Mouse (Mus musculus) frontal cortex, postnatal 14 days (tissue): ENCODE measurements around the gene Grin2b.

ENCODE experiments used
- DNase-seq, 2 experiments: peaks; one replicate each; pipeline ENCODE4 v3.0.0; 2022; ENCODE audit warnings: low spot score in 2 of 2

The Grin2b gene

DNA sequence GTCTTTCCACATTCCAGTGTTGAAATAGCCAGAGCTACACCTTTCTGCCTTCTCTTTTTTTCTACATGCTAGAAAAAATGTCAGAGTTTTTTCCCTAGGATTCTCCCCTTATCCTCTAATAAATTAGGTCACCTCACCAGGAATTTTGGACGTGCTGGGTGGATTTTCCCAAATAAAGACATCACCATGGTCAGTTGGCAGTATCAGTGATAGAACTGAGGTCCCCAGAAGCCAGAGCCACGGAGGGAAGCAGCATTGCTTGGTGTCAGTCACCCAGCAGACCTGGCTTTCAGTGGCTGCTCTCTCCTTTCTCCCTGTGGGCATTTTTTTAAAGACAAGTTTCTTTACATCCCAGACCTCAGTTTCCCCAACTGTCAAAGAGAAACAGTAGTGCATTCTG is 68.1 kb downstream of the Grin2b start:
- no peak for DNase-seq

DNA sequence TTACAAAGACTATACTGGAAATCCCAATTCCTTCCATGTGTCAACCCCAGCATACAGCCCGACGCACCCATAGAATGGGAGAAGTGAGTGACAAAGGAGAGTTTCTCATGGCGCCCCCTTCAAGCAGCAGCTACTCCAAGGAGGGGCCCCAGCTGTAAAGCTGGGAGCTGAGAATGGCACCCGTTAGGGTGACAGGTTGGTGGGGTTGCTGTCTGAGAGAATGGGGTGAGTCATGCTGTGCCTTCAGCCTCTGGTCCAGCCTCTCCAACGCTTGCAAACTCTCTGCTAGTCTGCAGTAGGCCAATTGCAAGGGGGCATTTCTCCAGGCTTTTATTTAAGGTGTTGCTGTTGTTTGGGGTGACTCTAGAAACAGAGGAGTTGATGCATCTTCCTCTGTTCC is 73.1 kb downstream of the Grin2b start:
- no peak for DNase-seq

DNA sequence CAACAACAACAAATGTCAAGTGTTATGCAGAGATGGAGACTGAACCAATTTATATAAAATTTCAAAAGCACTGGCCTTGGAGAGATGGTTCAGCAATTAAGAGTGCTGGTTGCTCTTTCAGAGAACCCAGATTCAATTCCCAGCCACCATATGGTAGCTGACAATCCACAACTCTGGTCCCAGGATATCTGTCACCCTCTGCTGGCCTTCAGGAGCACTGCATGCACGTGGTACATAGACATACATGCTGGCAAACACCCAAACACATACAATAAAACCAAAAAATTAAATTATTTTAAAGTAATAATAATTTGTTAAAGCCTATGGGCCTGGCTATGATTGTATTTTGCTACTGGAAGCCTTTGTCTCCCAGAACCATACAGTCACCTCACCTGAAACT is 77.0 kb downstream of the Grin2b start:
- no peak for DNase-seq

DNA sequence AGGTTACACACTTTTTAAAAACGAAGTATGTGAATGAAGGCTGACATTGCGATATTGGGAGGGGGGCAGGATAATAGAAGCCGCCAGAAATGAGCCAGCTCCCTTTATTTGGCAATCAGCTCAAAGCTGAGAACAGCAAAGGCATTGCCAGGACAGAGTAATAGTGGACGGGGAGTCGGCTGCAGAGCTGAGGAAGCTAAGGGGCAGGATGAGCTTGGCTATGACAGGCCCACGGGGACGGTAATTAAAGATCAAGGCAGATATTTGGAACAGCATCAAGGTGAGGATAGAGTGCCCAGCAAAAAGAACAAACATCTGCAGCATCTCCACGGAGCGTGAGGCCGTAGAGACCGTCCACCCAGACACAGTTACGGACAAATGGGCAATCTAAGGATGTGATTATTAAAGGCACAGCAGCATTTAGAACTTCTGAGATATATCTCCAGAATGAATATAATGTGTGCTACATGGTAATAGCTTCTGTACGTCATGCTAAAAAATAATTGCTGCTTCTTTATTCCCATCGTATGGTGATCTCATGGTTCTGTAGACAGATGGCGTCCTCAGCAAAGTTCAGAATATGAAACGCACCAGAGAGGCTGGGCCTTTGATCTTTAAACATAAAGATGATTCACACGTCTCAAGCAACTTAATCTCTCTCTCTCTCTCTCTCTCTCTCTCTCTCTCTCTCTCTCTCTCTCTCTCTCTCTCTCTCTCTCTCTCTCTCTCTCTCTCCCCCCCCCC is 93.1 kb downstream of the Grin2b start:
- peak in 1 of 2 experiments; percentile 3 for DNase-seq

DNA sequence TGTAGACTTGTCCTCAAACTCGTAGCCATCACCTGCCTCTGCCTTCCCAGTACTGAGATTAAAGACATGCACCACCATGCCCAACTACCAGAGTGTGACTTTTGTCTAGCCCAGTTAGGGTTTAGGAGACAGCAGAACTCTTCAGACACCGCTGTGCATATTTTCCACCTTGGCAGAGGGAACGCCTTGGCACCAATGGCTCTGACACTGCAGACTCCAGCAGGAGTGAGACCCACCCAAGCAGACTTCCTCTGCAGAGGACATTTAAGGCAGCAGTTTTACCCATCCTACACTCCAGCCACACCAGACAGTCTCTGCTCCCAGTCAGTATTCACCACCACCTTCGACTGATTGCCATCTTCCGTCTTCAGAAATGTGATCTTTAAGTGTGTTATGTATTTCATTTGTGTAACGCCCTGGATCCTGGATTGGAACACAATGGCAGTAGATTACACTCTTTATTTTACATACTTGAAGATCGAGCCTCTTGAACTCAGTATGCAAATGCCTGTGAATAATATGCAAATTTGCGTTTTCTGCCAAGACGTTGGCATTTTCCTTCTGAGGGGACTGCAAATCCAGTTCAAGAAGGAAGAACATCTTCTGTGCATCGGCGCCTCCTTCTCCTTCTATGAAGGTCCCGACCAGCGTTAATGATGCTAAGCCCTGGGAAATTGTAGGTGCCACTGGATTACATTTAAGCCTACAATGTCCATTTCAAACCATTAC is 100.8 kb downstream of the Grin2b start:
- DNase-seq = no peak

DNA sequence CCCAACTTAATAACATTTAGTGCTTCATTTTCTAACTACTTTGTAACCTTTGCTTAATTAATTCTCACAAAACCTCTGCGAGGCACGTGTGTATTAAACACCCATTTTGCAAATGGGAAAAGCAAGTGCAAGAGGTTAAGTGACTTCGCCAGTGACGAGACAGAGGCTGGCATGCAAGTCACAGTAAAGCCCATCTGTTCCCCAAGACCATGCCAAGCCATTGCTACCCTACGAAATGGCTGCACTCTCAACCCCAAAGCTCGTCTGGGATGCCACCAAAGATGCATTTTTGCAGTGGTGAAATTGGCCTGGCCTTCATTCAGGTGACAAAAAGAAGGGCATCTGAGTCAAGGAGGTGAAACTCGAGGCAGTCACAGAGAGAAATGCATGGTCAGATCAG is 103.2 kb downstream of the Grin2b start:
- DNase-seq = no peak

DNA sequence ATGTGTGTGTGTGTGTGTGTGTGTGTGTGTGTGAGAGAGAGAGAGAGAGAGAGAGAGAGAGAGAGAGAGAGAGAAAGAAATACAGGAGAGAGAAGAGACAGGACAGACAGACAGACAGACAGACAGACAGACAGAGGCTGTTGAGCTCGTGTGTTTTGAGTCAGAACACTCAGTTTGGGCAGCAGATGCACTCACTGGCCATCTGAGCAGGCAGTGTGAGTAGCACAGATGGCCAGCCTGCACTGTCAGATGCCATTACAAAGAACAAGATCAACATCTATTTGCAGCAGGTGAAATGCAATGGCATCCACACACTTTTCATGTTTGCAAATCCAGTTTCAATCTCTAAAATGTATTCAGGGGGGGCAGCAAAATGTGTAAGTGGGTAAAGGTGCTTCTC is 120.0 kb downstream of the Grin2b start:
- DNase-seq = no peak

DNA sequence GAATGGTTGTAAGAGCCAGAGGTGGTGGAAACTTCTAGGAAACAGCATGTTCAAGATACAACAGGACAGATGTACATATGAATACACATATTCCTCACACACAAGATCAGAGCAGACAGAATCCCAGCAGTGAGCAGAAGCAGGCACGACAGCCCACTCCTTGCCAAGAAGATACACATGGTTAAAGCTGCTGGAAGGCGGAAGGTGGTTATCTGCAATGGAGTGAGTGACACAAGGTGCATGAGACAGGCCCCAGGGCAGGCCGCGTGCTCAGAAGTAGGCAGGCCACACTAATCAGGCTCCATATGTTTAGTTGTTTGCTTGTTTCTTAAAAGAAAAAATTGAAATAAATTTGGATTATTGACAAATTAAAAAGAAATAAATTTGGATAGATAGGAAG is 123.0 kb downstream of the Grin2b start:
- no peak for DNase-seq

DNA sequence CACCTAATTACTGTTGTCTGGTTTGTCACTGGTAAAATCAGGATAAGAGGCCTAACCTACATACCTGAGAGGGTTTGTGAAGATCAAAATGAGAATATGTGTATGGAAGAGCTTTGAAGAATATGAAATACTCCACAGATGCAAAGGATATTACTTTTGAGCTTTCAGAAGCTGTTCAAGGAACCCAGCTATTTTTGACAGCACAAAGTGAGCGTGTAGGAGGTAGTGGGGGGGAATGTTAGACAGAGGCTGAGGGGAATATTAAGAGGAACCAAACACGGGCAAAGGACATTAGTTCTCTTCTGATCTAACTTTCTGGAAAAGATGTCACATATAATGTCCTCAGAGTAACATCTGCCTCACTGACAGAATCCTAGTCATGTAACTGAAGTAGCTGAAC is 125.2 kb downstream of the Grin2b start:
- DNase-seq = no peak

DNA sequence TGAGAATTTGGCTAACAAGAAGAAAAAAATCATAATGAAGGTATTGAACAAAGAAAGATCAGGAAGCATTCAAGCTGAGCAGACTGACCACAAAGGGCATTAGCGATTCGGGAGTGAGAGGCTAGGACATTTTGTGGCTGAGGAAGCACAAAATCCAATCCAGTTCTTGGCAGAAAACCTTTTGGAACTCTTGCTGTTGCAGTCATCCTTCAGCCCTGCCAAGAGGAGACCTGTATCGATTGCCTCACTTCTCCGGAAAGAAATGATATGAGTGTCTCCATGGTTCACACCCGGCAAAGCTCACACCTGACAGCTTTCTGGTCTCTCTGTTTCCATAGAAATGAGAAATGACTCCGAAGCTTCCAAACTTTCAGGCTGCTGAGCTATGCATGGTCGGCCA is 127.2 kb downstream of the Grin2b start:
- no peak for DNase-seq

DNA sequence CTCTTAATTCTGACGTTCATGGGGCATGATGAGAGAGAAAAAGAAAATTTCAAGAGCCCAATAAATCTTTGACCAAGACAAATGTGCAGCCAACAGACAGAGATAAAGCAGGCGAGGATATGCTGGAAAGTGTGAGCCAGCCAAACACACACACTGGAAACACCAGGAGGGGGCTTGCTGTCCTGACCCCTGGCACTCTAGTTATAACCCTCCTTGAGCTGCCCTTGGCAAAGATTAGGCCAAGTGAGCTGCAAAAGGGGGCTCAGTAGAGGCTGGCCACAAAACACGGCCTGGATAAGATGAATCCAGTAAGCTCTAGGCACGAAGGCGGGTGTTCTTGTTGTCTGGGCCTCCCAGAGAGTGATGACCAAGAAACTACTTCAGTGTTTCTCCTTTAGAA is 128.8 kb downstream of the Grin2b start:
- no peak for DNase-seq

DNA sequence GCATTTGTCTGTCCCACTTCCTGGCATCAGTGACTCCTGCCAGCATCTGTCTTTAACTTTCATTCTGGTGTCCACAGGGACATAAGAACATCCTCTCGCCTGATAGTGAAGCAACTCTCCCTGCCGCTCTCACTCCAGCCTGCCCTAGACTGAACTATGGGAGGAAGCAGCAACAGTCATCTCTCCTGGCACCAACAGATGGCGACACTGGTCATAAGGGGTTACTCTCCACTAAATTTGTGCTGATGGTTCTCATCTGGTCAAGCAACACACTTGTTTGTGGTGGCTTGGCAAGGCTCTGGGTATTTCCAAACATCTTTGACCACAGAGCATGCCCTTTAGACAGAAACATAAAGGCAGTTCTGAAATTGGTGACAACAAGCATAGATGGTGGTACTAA is 130.9 kb downstream of the Grin2b start:
- DNase-seq = no peak

DNA sequence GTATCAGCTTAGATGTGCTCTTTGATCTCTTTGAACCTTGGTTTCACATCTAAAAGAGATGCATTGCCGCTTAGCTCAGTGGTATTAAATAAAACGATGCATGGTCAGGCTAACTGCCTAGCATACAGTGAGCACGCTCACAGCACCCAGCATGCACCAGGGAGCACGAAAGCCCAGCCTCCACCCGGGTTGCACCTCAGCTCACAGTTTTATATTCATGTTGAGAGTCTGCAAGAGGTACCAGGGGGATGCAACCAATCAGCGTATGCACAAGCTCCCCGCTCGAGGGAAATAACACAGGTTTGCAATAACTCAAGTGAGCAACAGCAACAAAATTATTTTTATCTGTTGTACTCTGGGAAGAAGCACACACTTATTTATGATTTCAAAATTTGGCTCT is 131.5 kb downstream of the Grin2b start:
- no peak for DNase-seq

DNA sequence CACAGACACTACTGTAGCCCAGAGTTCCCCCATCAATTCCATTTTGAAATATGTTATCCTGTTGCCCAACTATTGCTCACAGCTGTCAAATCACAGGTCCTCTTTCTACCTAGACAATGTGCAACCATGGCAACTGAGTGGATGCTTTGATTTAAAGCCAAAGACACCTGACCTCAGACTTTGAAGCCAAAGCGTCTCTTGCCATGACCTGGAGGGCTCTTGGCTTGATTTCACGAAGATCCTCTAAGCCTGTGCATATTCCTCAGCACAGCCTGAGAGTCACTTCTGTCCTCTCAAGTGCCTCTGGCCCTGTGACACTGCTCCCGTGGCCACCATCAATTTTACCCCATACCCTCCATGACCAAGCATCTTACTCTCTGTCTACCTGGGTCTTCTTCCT is 132.4 kb downstream of the Grin2b start:
- DNase-seq = no peak

DNA sequence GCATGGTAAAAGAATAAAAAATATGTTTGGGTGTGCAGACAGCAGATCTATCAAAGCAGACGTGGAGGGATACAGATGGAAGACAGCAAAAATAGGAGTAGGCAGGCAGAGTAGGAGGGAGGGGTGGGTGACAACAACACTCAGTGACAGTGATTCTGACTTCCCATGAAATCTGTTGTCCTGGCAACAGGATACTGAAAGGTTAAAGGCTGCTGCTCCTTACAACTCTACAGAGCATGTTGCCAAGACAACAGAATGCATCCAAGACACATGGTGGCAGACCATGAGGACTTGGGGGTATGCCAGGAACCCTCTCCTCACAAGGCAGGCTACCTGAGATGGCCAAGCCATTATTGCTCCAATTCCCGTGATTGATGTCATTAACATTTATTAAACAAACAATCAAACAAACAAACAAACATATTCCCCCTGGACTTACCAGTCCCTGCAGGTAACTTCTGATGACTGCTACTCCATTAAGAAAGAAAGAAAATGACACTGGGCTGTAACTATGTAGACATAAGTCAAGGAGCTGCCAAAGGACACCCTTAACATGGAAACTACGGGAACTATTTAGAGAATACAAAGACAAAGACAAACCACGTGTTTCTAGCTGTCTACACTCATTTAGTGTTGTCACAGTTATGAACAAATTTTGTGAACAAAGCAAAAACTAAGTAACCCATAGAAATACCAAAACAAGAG is 143.9 kb downstream of the Grin2b start:
- DNase-seq = no peak

DNA sequence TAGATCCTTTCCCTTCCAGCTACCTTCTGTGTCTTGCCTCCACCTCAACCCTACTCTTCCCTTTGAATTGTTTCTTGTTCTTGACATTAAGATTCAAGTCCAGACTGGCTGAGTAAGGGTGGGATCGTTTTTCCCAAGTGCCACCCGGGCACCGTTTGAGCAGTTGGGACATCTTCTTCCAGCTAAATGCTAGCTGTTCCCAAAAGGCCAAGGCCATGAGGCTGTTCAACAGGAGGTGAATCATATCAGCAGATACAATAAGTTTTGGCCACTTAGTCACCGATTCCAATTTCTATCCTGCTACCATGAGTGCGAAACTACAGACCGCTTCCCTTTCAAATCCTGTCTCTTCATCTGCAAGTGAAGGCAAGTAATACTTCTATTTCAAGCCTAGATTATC is 146.4 kb downstream of the Grin2b start:
- DNase-seq = no peak

DNA sequence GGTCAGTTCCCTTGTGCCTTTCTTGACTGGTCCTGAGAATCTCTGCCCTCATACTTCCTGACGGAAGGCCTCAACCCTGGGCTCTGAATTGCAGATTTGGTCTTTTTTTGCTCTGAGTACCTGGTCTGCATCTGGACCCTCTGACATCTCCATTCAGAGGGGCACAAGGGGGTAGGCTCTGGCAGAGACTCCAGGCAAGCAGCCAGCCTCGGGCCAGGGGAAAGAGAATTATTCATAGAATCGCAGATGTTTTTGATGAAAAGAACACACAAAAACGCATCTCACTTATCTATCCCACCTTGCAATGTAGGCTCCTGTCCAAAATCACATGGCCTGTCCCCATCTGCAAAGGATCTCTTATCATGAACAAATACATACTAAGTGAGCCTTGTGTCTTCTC is 147.5 kb downstream of the Grin2b start:
- DNase-seq = no peak

DNA sequence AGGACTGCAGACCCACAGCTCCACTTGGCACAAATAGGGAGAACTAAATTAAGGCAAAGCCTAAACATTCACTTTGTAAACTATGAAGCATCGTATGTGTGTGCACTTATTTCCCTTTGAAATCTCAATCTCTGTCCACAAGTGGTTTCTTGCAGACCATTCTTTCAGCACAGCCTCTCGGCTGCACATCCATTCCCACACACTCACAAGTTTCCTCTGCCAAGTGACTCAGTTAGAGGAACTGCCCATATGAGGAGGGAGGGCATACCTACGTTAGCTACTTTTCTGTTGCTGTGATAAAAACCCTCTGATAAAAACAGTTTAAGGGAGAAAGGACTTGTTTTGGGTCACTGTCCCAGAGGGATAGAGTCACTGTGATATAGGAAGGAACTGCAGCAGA is 152.9 kb downstream of the Grin2b start:
- DNase-seq = no peak

DNA sequence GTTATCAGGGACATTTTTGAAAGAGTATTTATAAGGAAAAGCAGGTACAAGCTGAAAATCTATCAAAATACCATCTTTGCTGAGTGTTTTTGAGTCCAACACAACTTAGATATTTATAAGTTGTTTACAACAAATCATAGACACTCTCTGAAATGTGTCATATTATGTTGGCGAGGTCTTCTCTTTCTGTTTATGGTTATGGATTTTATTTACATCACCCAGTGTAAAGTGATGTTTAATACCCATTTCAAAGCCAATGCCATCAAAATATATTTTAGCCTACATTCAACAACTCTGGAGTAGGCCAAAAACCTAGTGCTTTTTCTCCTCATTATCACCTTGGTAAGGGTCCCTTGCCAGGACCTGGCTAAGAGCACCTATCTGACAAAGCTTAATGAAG is 154.3 kb downstream of the Grin2b start:
- DNase-seq = no peak

DNA sequence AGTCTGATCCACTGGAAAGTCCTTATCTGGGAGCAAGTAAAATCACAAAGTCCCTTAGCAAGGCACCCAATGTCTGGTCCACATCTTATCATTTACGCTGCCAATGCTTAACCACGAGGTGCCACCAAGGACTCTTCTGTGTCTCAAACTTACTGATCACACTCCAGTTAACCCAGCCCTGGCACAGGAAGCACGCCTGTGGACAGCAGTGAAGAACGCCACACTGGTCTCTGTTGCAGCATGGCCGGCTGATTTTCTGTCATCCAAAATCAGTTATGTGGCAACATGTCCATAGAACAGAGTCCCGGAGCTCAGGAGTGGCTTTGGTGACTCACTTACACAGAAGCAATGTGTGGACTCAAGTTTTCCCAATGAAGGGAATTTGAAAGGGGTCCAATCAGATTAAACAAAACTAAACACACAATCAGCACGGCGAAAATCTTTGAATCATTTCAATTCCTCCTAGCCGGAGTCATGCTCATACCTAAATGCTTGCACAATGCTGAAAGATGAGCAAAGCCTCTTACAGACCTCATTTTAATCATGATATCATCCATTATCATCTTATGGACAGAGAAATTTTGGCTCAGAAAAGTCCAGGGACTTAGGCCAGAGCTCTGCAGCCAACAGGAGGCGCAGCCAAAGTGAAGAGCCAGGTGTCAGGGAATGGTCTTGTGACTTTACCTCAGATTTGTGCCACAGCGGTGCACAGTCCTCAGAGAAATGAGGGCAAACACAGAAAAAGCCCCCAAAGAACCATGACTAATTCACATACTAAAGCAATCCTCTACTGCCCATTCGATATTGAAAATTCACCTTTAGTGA is 159.5 kb downstream of the Grin2b start:
- DNase-seq = no peak

DNA sequence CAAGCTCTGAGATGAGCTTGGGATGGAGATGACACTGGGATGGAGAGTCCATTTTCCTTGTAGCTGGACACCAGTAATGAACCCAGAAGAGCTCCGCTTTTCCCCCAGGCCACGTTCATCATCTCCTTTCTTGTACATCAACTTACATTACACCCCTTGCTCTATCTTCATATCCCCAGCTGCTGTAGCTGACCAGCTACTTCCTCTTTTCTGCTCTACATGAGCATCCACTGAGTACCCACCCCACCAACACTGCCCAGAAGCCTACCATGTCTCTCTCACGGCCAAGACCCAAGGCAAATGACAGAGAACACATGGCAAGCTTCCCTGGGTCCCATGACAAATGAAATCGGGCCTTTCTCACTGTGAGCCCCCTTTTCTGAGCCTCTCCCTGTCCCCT is 161.8 kb downstream of the Grin2b start:
- DNase-seq = no peak

DNA sequence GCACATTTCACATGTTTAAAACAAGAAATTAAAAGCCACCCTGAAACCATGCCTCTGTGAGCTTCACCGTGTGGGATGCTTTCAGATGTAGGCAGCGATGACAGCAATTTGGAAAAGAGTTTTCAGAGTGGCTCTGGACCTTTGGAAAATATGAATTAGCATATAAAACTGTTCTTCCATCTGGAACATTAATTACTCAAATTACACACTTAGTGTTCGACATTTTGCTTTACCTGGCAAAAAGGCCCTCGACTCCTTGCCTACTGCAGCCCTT is 162.3 kb downstream of the Grin2b start:
- no peak for DNase-seq
